10 mouse cellular contexts compared by ENCODE assay signal in genomic region chr3:120786659-120787058, GRCm38 (mm10).
DNase-seq lines count a peak whose midpoint lies in the region; ATAC-seq and TF ChIP-seq lines count a peak whose summit lies in the region.
"Had no signal": no experiment of that assay in that cellular context is flagged by ENCODE, and none has a peak within 500 bp of the region (broad histone marks: within the 10 kb centered on the region; RNA-seq: fewer than 3 reads in every experiment).

No protein-coding gene starts in this region.

- no peak for ATAC-seq in lung, embryonic 14.5 days (ENCODE audit: insufficient read depth)
- no peak for ATAC-seq in lung, postnatal 0 days
- no peak for ATAC-seq in granulocyte monocyte progenitor cell, adult 5-6 weeks (replicated peaks; ENCODE audit: poor library complexity, severe bottlenecking)
- ATAC-seq in forebrain, embryonic 16.5 days, result no peak

- no peak overlapping the region for H3K4me2 ChIP-seq in lung, embryonic 14.5 days
- H3K4me2 ChIP-seq in lung, postnatal 0 days (replicated peaks; ENCODE audit: low read depth, low read length), result no peak overlapping the region
- H3K4me2 ChIP-seq in forebrain, embryonic 16.5 days (ENCODE audit: low read length), result no peak overlapping the region
- H3K4me2 ChIP-seq: midbrain, embryonic 12.5 days had no signal

- H3K9ac ChIP-seq in lung, embryonic 14.5 days, result no peak overlapping the region
- no peak overlapping the region for H3K9ac ChIP-seq in lung, postnatal 0 days (replicated peaks; ENCODE audit: low read depth)
- no peak overlapping the region for H3K9ac ChIP-seq in forebrain, embryonic 16.5 days (replicated peaks; ENCODE audit: low read depth, low read length)
- H3K9ac ChIP-seq: midbrain, embryonic 12.5 days had no signal

- no peak for TF ChIP-seq CTCF in lung, embryonic 14.5 days (IDR thresholded peaks at IDR 0.05; ENCODE audit: low read depth)
- TF ChIP-seq CTCF in lung, postnatal 0 days (IDR thresholded peaks at IDR 0.05), result no peak
- no peak for TF ChIP-seq CTCF in brain, embryonic 14.5 days (IDR thresholded peaks at IDR 0.05; ENCODE audit: borderline replicate concordance, extremely low read depth, insufficient read depth, insufficient read length)
- no peak for TF ChIP-seq CTCF in layer of hippocampus, adult 2 months (conservative IDR thresholded peaks at IDR 0.05)

- DNase-seq in lung, embryonic 14.5 days, result peak; percentile 10
- no peak for DNase-seq in lung, postnatal 0 days (ENCODE audit: low spot score)
- DNase-seq in brain, embryonic 14.5 days (ENCODE audit: low read depth), result peak; percentile 41
- peak; percentile 57 to 65 for DNase-seq in layer of hippocampus, adult 2 months (ENCODE audit: low spot score in 2 of 2)
- DNase-seq in right cerebral cortex, postnatal 10 days (ENCODE audit: low spot score in 2 of 2), result peak; percentile 30 to 50
- DNase-seq in urinary bladder, adult 2 months (ENCODE audit: low spot score), result no peak
- DNase-seq: kidney, postnatal 4 days had no signal

- WGBS in lung, embryonic 14.5 days, result 69% methylated on average over 9 of the region's 9 CpGs
- WGBS in lung, postnatal 0 days, result 63% methylated on average over 9 of the region's 9 CpGs
- 72% methylated on average over 9 of the region's 9 CpGs for WGBS in forebrain, embryonic 16.5 days

- TF ChIP-seq POLR2A in brain, embryonic 14.5 days (IDR thresholded peaks at IDR 0.05; ENCODE audit: borderline replicate concordance, extremely low read depth, insufficient read depth, insufficient read length, poor library complexity, severe bottlenecking), result no peak

- H3K9me3 ChIP-seq in lung, embryonic 14.5 days (ENCODE audit: low read depth, low read length), result no peaks in the 10 kb centered on the region
- no peaks in the 10 kb centered on the region for H3K9me3 ChIP-seq in lung, postnatal 0 days (ENCODE audit: low read length)
- H3K9me3 ChIP-seq in forebrain, embryonic 16.5 days (ENCODE audit: control insufficient read depth, low read length), result no peaks in the 10 kb centered on the region
- H3K9me3 ChIP-seq: midbrain, embryonic 12.5 days had no signal

- no peak overlapping the region for H3K4me3 ChIP-seq in lung, embryonic 14.5 days (ENCODE audit: low read depth, low read length)
- H3K4me3 ChIP-seq in lung, postnatal 0 days (ENCODE audit: low read depth, low read length), result no peak overlapping the region
- no peak overlapping the region for H3K4me3 ChIP-seq in layer of hippocampus, adult 2 months
- H3K4me3 ChIP-seq in forebrain, embryonic 16.5 days (replicated peaks; ENCODE audit: low read length), result no peak overlapping the region
- H3K4me3 ChIP-seq: midbrain, embryonic 12.5 days had no signal

- TF ChIP-seq EP300 in lung, postnatal 0 days (IDR thresholded peaks at IDR 0.05), result no peak

- H3K27me3 ChIP-seq in lung, embryonic 14.5 days (ENCODE audit: insufficient read depth, low read length), result no peaks in the 10 kb centered on the region
- no peaks in the 10 kb centered on the region for H3K27me3 ChIP-seq in lung, postnatal 0 days (replicated peaks; ENCODE audit: insufficient read depth, low read length)
- no peaks in the 10 kb centered on the region for H3K27me3 ChIP-seq in forebrain, embryonic 16.5 days (replicated peaks; ENCODE audit: control insufficient read depth, insufficient read depth, low read length)
- H3K27me3 ChIP-seq: midbrain, embryonic 12.5 days had no signal

- no peaks in the 10 kb centered on the region for H3K36me3 ChIP-seq in lung, embryonic 14.5 days (ENCODE audit: insufficient read depth)
- no peaks in the 10 kb centered on the region for H3K36me3 ChIP-seq in lung, postnatal 0 days (ENCODE audit: insufficient read depth, low read length)
- no peaks in the 10 kb centered on the region for H3K36me3 ChIP-seq in forebrain, embryonic 16.5 days (ENCODE audit: control insufficient read depth, insufficient read depth)
- H3K36me3 ChIP-seq: midbrain, embryonic 12.5 days had no signal

- H3K4me1 ChIP-seq in lung, embryonic 14.5 days (ENCODE audit: insufficient read depth), result no peaks in the 10 kb centered on the region
- no peaks in the 10 kb centered on the region for H3K4me1 ChIP-seq in lung, postnatal 0 days (ENCODE audit: insufficient read depth, low read depth, low read length)
- H3K4me1 ChIP-seq in forebrain, embryonic 16.5 days (replicated peaks; ENCODE audit: control insufficient read depth, insufficient read depth, low read length), result no peaks in the 10 kb centered on the region
- H3K4me1 ChIP-seq: midbrain, embryonic 12.5 days had no signal

- no peak overlapping the region for H3K27ac ChIP-seq in lung, embryonic 14.5 days (ENCODE audit: low read depth)
- no peak overlapping the region for H3K27ac ChIP-seq in lung, postnatal 0 days (ENCODE audit: low read length)
- peak overlapping the region; percentile 87 for H3K27ac ChIP-seq in layer of hippocampus, adult 2 months
- H3K27ac ChIP-seq in forebrain, embryonic 16.5 days (ENCODE audit: low read length), result no peak overlapping the region
- H3K27ac ChIP-seq: midbrain, embryonic 12.5 days had no signal

Comparison
In these comparisons a context has a peak if more than half of its experiments do, and no peak if none do; other contexts are left out.
1. DNase-seq: peak in lung, embryonic 14.5 days (single experiment), brain, embryonic 14.5 days (single experiment), layer of hippocampus, adult 2 months (2 of 2) and right cerebral cortex, postnatal 10 days (2 of 2); none in lung, postnatal 0 days (single experiment) and urinary bladder, adult 2 months (single experiment).